Comparison of ENCODE assay signal across 8 mouse cellular contexts in genomic region chr2:71546640-71547071, GRCm38 (mm10). TPM values are rescaled to one million over a fixed set of nuclear protein-coding genes. Genes with fewer than 3 reads are reported as not detected.
A peak's percentile ranks its signal among the peaks of the same experiment; 100 is the strongest.
DNase-seq lines count a peak whose midpoint lies in the region; ATAC-seq and TF ChIP-seq lines count a peak whose summit lies in the region.

TSS of gene Dlx2 (minus strand) at chr2:71546754.

- no peak within 1 kb of the TSS for H3K27ac ChIP-seq in kidney, embryonic 14.5 days (ENCODE audit: low read depth, low read length)
- H3K27ac ChIP-seq in forebrain, embryonic 16.5 days (ENCODE audit: low read length), result peak within 1 kb of the TSS; percentile 92
- H3K27ac ChIP-seq in small intestine, adult 2 months (ENCODE audit: insufficient read depth, low read depth, low read length), result no peak within 1 kb of the TSS

- H3K9ac ChIP-seq in kidney, embryonic 14.5 days (ENCODE audit: low read depth, low read length), result peak within 1 kb of the TSS; percentile 40; the same call in 1 of the 2 replicates
- H3K9ac ChIP-seq in forebrain, embryonic 16.5 days (replicated peaks; ENCODE audit: low read depth, low read length), result peak within 1 kb of the TSS; percentile 74

- no peak for TF ChIP-seq CTCF in small intestine, adult 2 months (IDR thresholded peaks at IDR 0.05; ENCODE audit: extremely low read depth, insufficient read length, insufficient replicate concordance, low read depth, low read length)

- H3K4me2 ChIP-seq in kidney, embryonic 14.5 days (replicated peaks; ENCODE audit: low read depth, low read length), result peak within 1 kb of the TSS; percentile 86
- peak within 1 kb of the TSS; percentile 79 for H3K4me2 ChIP-seq in forebrain, embryonic 16.5 days (ENCODE audit: low read length)

- no peak for DNase-seq in kidney, adult 9 months
- DNase-seq in NIH3T3 (ENCODE audit: low read depth) (peak; percentile 89), liver (peak; percentile 51)
- DNase-seq in gastrocnemius, postnatal 25 days, result no peak
- no peak for DNase-seq in urinary bladder, adult 18-20 months (ENCODE audit: low spot score in 2 of 2)

- no peak for TF ChIP-seq POLR2A in small intestine, adult 2 months (IDR thresholded peaks at IDR 0.05; ENCODE audit: low read depth, low read length)

- peak; percentile 63 for ATAC-seq in kidney, embryonic 14.5 days (ENCODE audit: low FRiP score, low TSS enrichment)
- peak; percentile 77 for ATAC-seq in forebrain, embryonic 16.5 days

- H3K4me1 ChIP-seq in kidney, embryonic 14.5 days (ENCODE audit: control insufficient read depth, insufficient read depth, low read length), result peaks cover 14% of the 10 kb centered on the region; the same call in 1 of the 2 replicates
- peaks cover 28% of the 10 kb centered on the region for H3K4me1 ChIP-seq in forebrain, embryonic 16.5 days (replicated peaks; ENCODE audit: control insufficient read depth, insufficient read depth, low read length)
- peaks cover 26% of the 10 kb centered on the region for H3K4me1 ChIP-seq in small intestine, adult 2 months (ENCODE audit: control insufficient read depth, insufficient read depth, insufficient read length, low read length)

- WGBS in kidney, embryonic 14.5 days, result under 1% methylated on average over 37 of the region's 37 CpGs
- 0% methylated on average over 37 of the region's 37 CpGs for WGBS in forebrain, embryonic 16.5 days
- 1% methylated on average over 37 of the region's 37 CpGs for WGBS in small intestine, adult 2 months

- H3K27me3 ChIP-seq in kidney, embryonic 14.5 days (ENCODE audit: control insufficient read depth, insufficient read depth, low read length), result peaks cover 92% of the 10 kb centered on the region
- peaks cover 28% of the 10 kb centered on the region for H3K27me3 ChIP-seq in forebrain, embryonic 16.5 days (replicated peaks; ENCODE audit: control insufficient read depth, insufficient read depth, low read length)
- H3K27me3 ChIP-seq in small intestine, adult 2 months (ENCODE audit: control insufficient read depth, insufficient read depth, low read length), result peaks cover 74% of the 10 kb centered on the region

- peak within 1 kb of the TSS; percentile 51 for H3K4me3 ChIP-seq in kidney, embryonic 14.5 days (ENCODE audit: low read length)
- H3K4me3 ChIP-seq in forebrain, embryonic 16.5 days (replicated peaks; ENCODE audit: low read length), result peak within 1 kb of the TSS; percentile 57
- peak within 1 kb of the TSS; percentile 23 for H3K4me3 ChIP-seq in small intestine, adult 2 months (ENCODE audit: low read depth, low read length)

- H3K9me3 ChIP-seq in kidney, embryonic 14.5 days (ENCODE audit: control insufficient read depth, low read length), result no peaks in the 10 kb centered on the region
- no peaks in the 10 kb centered on the region for H3K9me3 ChIP-seq in forebrain, embryonic 16.5 days (ENCODE audit: control insufficient read depth, low read length)

- no peaks in the 10 kb centered on the region for H3K36me3 ChIP-seq in kidney, embryonic 14.5 days (ENCODE audit: control insufficient read depth, insufficient read depth, low read length)
- H3K36me3 ChIP-seq in forebrain, embryonic 16.5 days (ENCODE audit: control insufficient read depth, insufficient read depth), result no peaks in the 10 kb centered on the region
- H3K36me3 ChIP-seq in small intestine, adult 2 months (ENCODE audit: control insufficient read depth, insufficient read depth, low read length), result no peaks in the 10 kb centered on the region

RNA-seq across cellular contexts. Expression of gene Dlx2, which starts in this region (rescaled TPM):
- not detected in 2 replicates for polyA plus RNA-seq in kidney, embryonic 14.5 days (2014; fragmentation: Nextera tagmentation; extraction: Ambion mirVana)
- polyA plus RNA-seq in forebrain, embryonic 16.5 days (2015; fragmentation: Nextera tagmentation; extraction: Ambion mirVana), result 45.2 and 49.8 TPM in 2 replicates
- polyA plus RNA-seq in small intestine, adult 2 months (2012; rRNA removed), result 0.15 and 0.33 TPM in 2 replicates
- not detected for total RNA-seq in gastrocnemius, postnatal 25 days (2021)

Comparison
In these comparisons a context has a peak if more than half of its experiments do, and no peak if none do; other contexts are left out.
1. RNA of gene Dlx2 (polyA plus RNA-seq): 45.2 to 49.8 TPM in forebrain, embryonic 16.5 days; 0.15 to 0.33 TPM in small intestine, adult 2 months and not detected in kidney, embryonic 14.5 days; every median in the first group is over 10 times any median in the second.
2. Peak in ATAC-seq, H3K4me3 ChIP-seq, H3K9ac ChIP-seq and H3K4me2 ChIP-seq in kidney, embryonic 14.5 days; RNA of the gene not detected or under 1 TPM.
3. DNase-seq: peak in NIH3T3 (single experiment) and liver (single experiment); none in kidney, adult 9 months (single experiment), gastrocnemius, postnatal 25 days (single experiment) and urinary bladder, adult 18-20 months (0 of 2).
4. Peak in every context shown above with its lines, with median percentiles within 50 percentile points of each other: H3K4me3 ChIP-seq.